Mouse (Mus musculus) kidney, adult 2 months (tissue): ENCODE results near the gene Carmil1.

Source experiments
- CTCF ChIP-seq: fragments of 200-500 bp; conservative IDR thresholded peaks from 2 replicates; pipeline ENCODE4 v1.5.1; 2011; ENCODE audit warnings: low read depth, mild to moderate bottlenecking, control low read depth, low read length, moderate library complexity, mixed read lengths; ENCODE audit not compliant: insufficient read depth, insufficient read length
- POLR2A ChIP-seq: fragments of 200-500 bp; IDR thresholded peaks from one replicate; pipeline ENCODE4 v1.6.1; 2011; ENCODE audit warnings: low read depth, low read length, control low read depth

DNA sequence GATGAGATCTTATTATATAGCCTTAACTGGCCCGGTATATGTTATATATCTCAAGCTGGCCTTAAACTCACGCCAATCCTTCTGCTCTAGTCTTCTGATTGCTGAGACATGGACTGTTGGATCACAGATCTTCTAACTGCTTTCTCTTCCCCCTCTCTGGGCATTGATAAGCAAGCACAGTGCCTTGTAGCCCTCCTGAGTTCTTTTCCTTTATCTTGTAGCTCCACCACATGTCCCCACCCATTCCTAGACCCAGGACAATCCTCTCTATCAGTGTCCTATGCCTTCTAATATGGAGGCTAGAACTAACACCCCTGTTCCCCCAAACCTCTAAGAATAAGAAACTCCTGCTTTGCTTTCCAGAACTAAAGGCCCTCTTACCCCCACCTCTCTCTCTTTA lies 275.1 kb downstream of the Carmil1 start:
- TF ChIP-seq CTCF, result no peak
- TF ChIP-seq POLR2A, result no peak
